Mouse (Mus musculus) stomach, postnatal 0 days (tissue): ENCODE data around the gene Cdc42se1. TPM values are rescaled to one million over a fixed set of nuclear protein-coding genes. Genes with fewer than 3 reads are reported as not detected.

Experiments used
- ATAC-seq: fragments of 200-750 bp; cut with Nextera tagmentation; 2 replicates; pipeline ENCODE4 v1.8.0; 2017; ENCODE audit not compliant: low FRiP score, low TSS enrichment
- DNase-seq: peaks from one replicate; pipeline ENCODE4 v3.0.0-alpha.2; 2016; ENCODE audit warnings: low spot score
- H3K27ac ChIP-seq: fragments of 300-500 bp; sonication (generic); replicated peaks from 2 replicates; pipeline ENCODE4 v1.5.1; 2014; ENCODE audit warnings: mild to moderate bottlenecking, control low read depth
- H3K27me3 ChIP-seq: fragments of 300-500 bp; sonication (generic); 2 replicates; pipeline ENCODE4 v1.6.1; 2014; ENCODE audit warnings: low read length; ENCODE audit not compliant: control insufficient read depth, insufficient read depth
- H3K36me3 ChIP-seq: fragments of 300-500 bp; sonication (generic); 2 replicates; pipeline ENCODE4 v1.6.1; 2014; ENCODE audit warnings: low read length, mixed read lengths; ENCODE audit not compliant: control insufficient read depth, insufficient read depth
- H3K4me1 ChIP-seq: fragments of 300-500 bp; sonication (generic); replicated peaks from 2 replicates; pipeline ENCODE4 v1.6.1; 2014; ENCODE audit warnings: antibody characterized with exemption; ENCODE audit not compliant: control insufficient read depth, insufficient read depth
- H3K4me2 ChIP-seq: fragments of 300-500 bp; sonication (generic); replicated peaks from 2 replicates; pipeline ENCODE4 v1.6.1; 2014; ENCODE audit warnings: low read depth, mild to moderate bottlenecking, control low read depth, moderate library complexity
- H3K4me3 ChIP-seq: fragments of 300-500 bp; sonication (generic); 2 replicates; pipeline ENCODE4 v1.5.1; 2014; ENCODE audit warnings: low read depth, low read length, control low read depth
- H3K9ac ChIP-seq: fragments of 300-500 bp; sonication (generic); 2 replicates; pipeline ENCODE4 v1.6.1; 2014; ENCODE audit warnings: mild to moderate bottlenecking, low read length, control low read depth, mixed read lengths
- H3K9me3 ChIP-seq: fragments of 300-500 bp; sonication (generic); 2 replicates; pipeline ENCODE4 v1.6.1; 2016; ENCODE audit warnings: low read length; ENCODE audit not compliant: control insufficient read depth
- CTCF ChIP-seq: IDR thresholded peaks from 2 replicates; pipeline ENCODE4 v1.5.1; 2016; ENCODE audit warnings: antibody characterized with exemption, low read depth, mild to moderate bottlenecking, moderate library complexity
- EP300 ChIP-seq: optimal IDR thresholded peaks from 2 replicates; pipeline ENCODE3; 2016; ENCODE audit warnings: antibody characterized with exemption
- WGBS: fragments of 180-500 bp; shearing (Covaris S2); extraction: QIAGEN DNeasy Blood & Tissue Kit; methylation state at CpG from one replicate; pipeline ENCODE4 v1.1.7; 2014; 5-methylcytosine and 5-hydroxymethylcytosine counted together
- polyA plus RNA-seq: library from polyadenylated mRNA; unstranded; fragments of >200 nt; fragmentation: Nextera tagmentation; extraction: Ambion mirVana; gene quantifications from 2 replicates; pipeline ENCODE4 v1.2.1, GENCODE M21; 2015

Cdc42se1 gene
- polyA plus RNA-seq, 1 experiment from 2014 or later: 88.1 TPM

- Histone ChIP-seq H3K36me3 (no peaks in the 10 kb centered on the region; the same call in 1 of the 2 replicates), H3K27me3 (no peaks in the 10 kb centered on the region), H3K4me3 (no peak overlapping the region), H3K4me2 (no peak overlapping the region), H3K4me1 (no peaks in the 10 kb centered on the region), H3K27ac (no peak overlapping the region), H3K9me3 (no peaks in the 10 kb centered on the region), H3K9ac (no peak overlapping the region)
- WGBS: 94% methylated on average over 3 of the region's 3 CpGs
- DNase-seq: no peak
- TF ChIP-seq EP300: no peak
- TF ChIP-seq CTCF: peak; percentile 17; the same call in 1 of the 2 replicates
- no peak for ATAC-seq
Observed at GRCm38 (mm10) chr3:95266052-95266451, 37.5 kb downstream of the Cdc42se1 start.

GRCm38 (mm10) chr3:95267855-95268254 is 39.3 kb downstream of the Cdc42se1 start:
- Histone ChIP-seq H3K27ac (no peak overlapping the region; the same call in 1 of the 2 replicates), H3K4me1 (no peaks in the 10 kb centered on the region), H3K4me3 (no peak overlapping the region), H3K4me2 (no peak overlapping the region), H3K27me3 (no peaks in the 10 kb centered on the region), H3K9me3 (no peaks in the 10 kb centered on the region), H3K9ac (no peak overlapping the region), H3K36me3 (no peaks in the 10 kb centered on the region; the same call in 1 of the 2 replicates)
- ATAC-seq (no peak), DNase-seq (no peak)
- TF ChIP-seq EP300 (no peak), CTCF (no peak)

GRCm38 (mm10) chr3:95269789-95270188 is 41.3 kb downstream of the Cdc42se1 start:
- Histone ChIP-seq H3K27me3 (no peaks in the 10 kb centered on the region), H3K4me2 (no peak overlapping the region), H3K36me3 (no peaks in the 10 kb centered on the region; the same call in 1 of the 2 replicates), H3K4me3 (no peak overlapping the region), H3K9me3 (no peaks in the 10 kb centered on the region), H3K9ac (no peak overlapping the region), H3K4me1 (no peaks in the 10 kb centered on the region), H3K27ac (no peak overlapping the region)
- DNase-seq (no peak), ATAC-seq (no peak)
- TF ChIP-seq CTCF (no peak), EP300 (no peak)
- 83% methylated on average over 5 of the region's 5 CpGs for WGBS

- H3K36me3 ChIP-seq: no peaks in the 10 kb centered on the region; the same call in 1 of the 2 replicates
- no peak overlapping the region for H3K4me3 ChIP-seq
- H3K9ac ChIP-seq: no peak overlapping the region
- DNase-seq: peak; percentile 71
- H3K9me3 ChIP-seq: no peaks in the 10 kb centered on the region
- no peaks in the 10 kb centered on the region for H3K27me3 ChIP-seq
- H3K4me1 ChIP-seq: no peaks in the 10 kb centered on the region
- H3K27ac ChIP-seq: peak overlapping the region; percentile 73
- WGBS: 68% methylated on average over 12 of the region's 12 CpGs
- H3K4me2 ChIP-seq: no peak overlapping the region
- no peak for TF ChIP-seq EP300
- no peak for TF ChIP-seq CTCF
- peak; percentile 77 for ATAC-seq
Observed at GRCm38 (mm10) chr3:95270766-95271364, 42.3 kb downstream of the Cdc42se1 start.

- no peaks in the 10 kb centered on the region for H3K27me3 ChIP-seq
- no peak overlapping the region for H3K4me2 ChIP-seq
- 90% methylated on average over 5 of the region's 5 CpGs for WGBS
- no peaks in the 10 kb centered on the region for H3K9me3 ChIP-seq
- H3K4me1 ChIP-seq: peaks cover 6% of the 10 kb centered on the region; the same call in 1 of the 2 replicates
- TF ChIP-seq EP300: no peak
- no peak for TF ChIP-seq CTCF
- no peak overlapping the region for H3K27ac ChIP-seq
- ATAC-seq (no peak), DNase-seq (no peak)
- no peaks in the 10 kb centered on the region for H3K36me3 ChIP-seq
- no peak overlapping the region for H3K9ac ChIP-seq
- H3K4me3 ChIP-seq: no peak overlapping the region
Observed at GRCm38 (mm10) chr3:95273471-95273870, 44.9 kb downstream of the Cdc42se1 start.

GRCm38 (mm10) chr3:95274453-95274852 is 45.9 kb downstream of the Cdc42se1 start:
- H3K4me2 ChIP-seq: no peak overlapping the region
- ATAC-seq (no peak), DNase-seq (no peak)
- no peak overlapping the region for H3K27ac ChIP-seq
- H3K27me3 ChIP-seq: no peaks in the 10 kb centered on the region
- no peaks in the 10 kb centered on the region for H3K9me3 ChIP-seq
- H3K36me3 ChIP-seq: no peaks in the 10 kb centered on the region
- WGBS: 94% methylated on average over 4 of the region's 4 CpGs
- H3K4me3 ChIP-seq: no peak overlapping the region
- peak; percentile 30; the same call in 1 of the 2 replicates for TF ChIP-seq CTCF
- no peak for TF ChIP-seq EP300
- no peak overlapping the region for H3K9ac ChIP-seq
- H3K4me1 ChIP-seq: peaks cover 6% of the 10 kb centered on the region; the same call in 1 of the 2 replicates
